Mouse (Mus musculus): ENCODE results near the gene Grin3b.

GRCm38 (mm10) chr10:79936284-79936910 is 34.1 kb upstream of the Grin3b start:
- TF ChIP-seq CTCF (IDR thresholded peaks at IDR 0.05; ENCODE audit: extremely low read depth, insufficient read depth, insufficient read length, insufficient replicate concordance) (no peak), POLR2A (IDR thresholded peaks at IDR 0.05; ENCODE audit: low read depth, low read length) (no peak)
